Mouse (Mus musculus): Measurements from ENCODE around the gene Fgfr2.

The Fgfr2 gene

GRCm38 (mm10) chr7:131809584-131810181, 1313.5 kb downstream of the Fgfr2 start:
- DNase-seq (ENCODE audit: low spot score), result no peak

- DNase-seq (ENCODE audit: low spot score), result no peak
Measured at GRCm38 (mm10) chr7:131807257-131807656, 1315.9 kb downstream of the Fgfr2 start.

GRCm38 (mm10) chr7:131805525-131806202, 1317.5 kb downstream of the Fgfr2 start:
- DNase-seq (ENCODE audit: low spot score), result no peak

GRCm38 (mm10) chr7:131800416-131801045, 1322.6 kb downstream of the Fgfr2 start:
- DNase-seq (ENCODE audit: low spot score), result no peak

- no peak for DNase-seq (ENCODE audit: low spot score)
Measured at GRCm38 (mm10) chr7:131797161-131797560, 1326.0 kb downstream of the Fgfr2 start.

- no peak for DNase-seq (ENCODE audit: low spot score)
Measured at GRCm38 (mm10) chr7:131788595-131789206, 1334.4 kb downstream of the Fgfr2 start.

GRCm38 (mm10) chr7:131785721-131786120, 1337.4 kb downstream of the Fgfr2 start:
- DNase-seq (ENCODE audit: low spot score), result no peak

- DNase-seq (ENCODE audit: low spot score), result no peak
Measured at GRCm38 (mm10) chr7:131778271-131778985, 1344.7 kb downstream of the Fgfr2 start.

- DNase-seq (ENCODE audit: low spot score), result no peak
Measured at GRCm38 (mm10) chr7:131777461-131778270, 1345.5 kb downstream of the Fgfr2 start.

GRCm38 (mm10) chr7:131776191-131776752, 1346.9 kb downstream of the Fgfr2 start:
- DNase-seq (ENCODE audit: low spot score), result no peak

GRCm38 (mm10) chr7:131757922-131758321, 1365.2 kb downstream of the Fgfr2 start:
- DNase-seq (ENCODE audit: low spot score), result no peak

- no peak for DNase-seq (ENCODE audit: low spot score)
Measured at GRCm38 (mm10) chr7:131747152-131748010, 1375.8 kb downstream of the Fgfr2 start.

- DNase-seq (ENCODE audit: low spot score), result no peak
Measured at GRCm38 (mm10) chr7:131746752-131747151, 1376.4 kb downstream of the Fgfr2 start.

GRCm38 (mm10) chr7:131743193-131743592, 1380.0 kb downstream of the Fgfr2 start:
- DNase-seq (ENCODE audit: low spot score), result no peak

- no peak for DNase-seq (ENCODE audit: low spot score)
Measured at GRCm38 (mm10) chr7:131722783-131723575, 1400.2 kb downstream of the Fgfr2 start.

GRCm38 (mm10) chr7:131722316-131722715, 1400.8 kb downstream of the Fgfr2 start:
- DNase-seq (ENCODE audit: low spot score), result no peak

- DNase-seq (ENCODE audit: low spot score), result no peak
Measured at GRCm38 (mm10) chr7:131718280-131718679, 1404.9 kb downstream of the Fgfr2 start.

GRCm38 (mm10) chr7:131713076-131713475, 1410.1 kb downstream of the Fgfr2 start:
- DNase-seq (ENCODE audit: low spot score), result no peak

- no peak for DNase-seq (ENCODE audit: low spot score)
Measured at GRCm38 (mm10) chr7:131696889-131697288, 1426.3 kb downstream of the Fgfr2 start.

All from lung, postnatal 25 days (tissue).